Mouse (Mus musculus) bone marrow macrophage, adult 2 months (primary cell): ENCODE data around the gene Psg29. TPM values are rescaled to one million over a fixed set of nuclear protein-coding genes. Genes with fewer than 3 reads are reported as not detected.

Experiments
- H3K27ac ChIP-seq: 2 replicates; pipeline ENCODE4 v1.5.1; 2012; ENCODE audit warnings: low read depth, low read length; ENCODE audit not compliant: insufficient read depth
- H3K4me1 ChIP-seq: 2 replicates; pipeline ENCODE4 v1.6.1; 2012; ENCODE audit warnings: low read length; ENCODE audit not compliant: control insufficient read depth, insufficient read depth
- H3K4me3 ChIP-seq: 2 replicates; pipeline ENCODE4 v1.5.1; 2012; ENCODE audit warnings: mild to moderate bottlenecking, low read length, moderate library complexity; ENCODE audit not compliant: insufficient read depth
- CTCF ChIP-seq: IDR thresholded peaks from 2 replicates; pipeline ENCODE4 v1.5.1; 2012; ENCODE audit warnings: low read depth, mild to moderate bottlenecking, low read length, moderate library complexity
- POLR2A ChIP-seq: IDR thresholded peaks from 2 replicates; pipeline ENCODE4 v1.6.1; 2012; ENCODE audit warnings: mild to moderate bottlenecking, low read depth, low read length, borderline replicate concordance
- polyA plus RNA-seq: library from polyadenylated mRNA; stranded (reverse); fragments of >200 nt; gene quantifications from 2 replicates; pipeline ENCODE4 v1.2.4, GENCODE M21; 2012; ENCODE audit not compliant: missing spikeins, insufficient read depth, insufficient read length

The Psg29 gene
- polyA plus RNA-seq: not detected in 2 replicates

- Histone ChIP-seq H3K4me1 (no peaks in the 10 kb centered on the region), H3K27ac (no peak within 1 kb of the TSS), H3K4me3 (no peak within 1 kb of the TSS)
- TF ChIP-seq POLR2A (no peak), CTCF (no peak)
Observed at GRCm38 (mm10) chr7:17203177-17203576, at the start of gene Psg29. Gene Psg29, plus strand, starts transcription at chr7:17203477.

- Histone ChIP-seq H3K27ac (no peak overlapping the region), H3K4me3 (no peak overlapping the region), H3K4me1 (no peaks in the 10 kb centered on the region)
- TF ChIP-seq CTCF: no peak
Observed at GRCm38 (mm10) chr7:17155634-17156033, 47.6 kb upstream of the Psg29 start.

DNA sequence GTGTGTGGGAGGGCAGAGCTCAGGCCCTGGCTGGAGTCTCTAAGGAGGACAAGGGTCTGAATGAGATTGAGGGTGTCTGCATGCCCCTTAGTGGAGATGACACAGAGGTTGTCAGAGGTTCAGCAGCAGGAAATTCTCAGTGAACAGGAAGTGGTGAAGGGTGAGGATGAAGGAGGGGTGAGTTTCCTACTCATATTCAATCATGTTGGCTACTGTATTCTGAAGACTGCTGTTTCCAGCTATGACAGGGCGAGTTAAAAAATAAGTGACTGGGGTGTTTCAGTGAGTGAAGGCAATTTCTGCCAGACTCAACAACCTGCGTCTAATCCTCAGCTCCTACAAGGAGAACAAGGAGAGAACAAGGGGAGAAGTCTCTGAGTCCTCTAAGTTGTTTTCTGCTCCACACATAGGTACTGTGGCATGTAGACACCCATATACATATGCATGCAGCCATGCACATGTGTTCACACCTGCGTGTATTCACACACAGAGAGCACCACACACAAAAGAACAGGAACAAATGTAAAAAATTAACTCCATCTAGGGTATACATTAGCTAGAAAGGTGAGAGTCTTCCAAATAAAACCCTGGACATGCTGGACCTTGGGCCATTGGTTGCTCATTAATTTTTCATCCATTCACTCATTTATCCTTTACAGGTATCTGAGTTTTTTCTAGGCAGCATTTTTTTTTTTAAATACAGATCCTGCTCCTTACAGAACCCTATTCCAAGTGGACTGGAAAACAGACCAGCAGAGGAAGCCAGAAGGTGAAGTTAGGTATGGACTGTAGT, 46.2 kb upstream of the Psg29 start:
- TF ChIP-seq POLR2A: no peak
- TF ChIP-seq CTCF: no peak
- no peak overlapping the region for H3K27ac ChIP-seq
- no peak overlapping the region for H3K4me3 ChIP-seq
- no peaks in the 10 kb centered on the region for H3K4me1 ChIP-seq

- Histone ChIP-seq H3K4me3 (no peak overlapping the region), H3K4me1 (no peaks in the 10 kb centered on the region), H3K27ac (no peak overlapping the region)
- no peak for TF ChIP-seq POLR2A
- no peak for TF ChIP-seq CTCF
Observed at GRCm38 (mm10) chr7:17159011-17159410, 44.3 kb upstream of the Psg29 start.

- Histone ChIP-seq H3K27ac (no peak overlapping the region), H3K4me3 (no peak overlapping the region), H3K4me1 (no peaks in the 10 kb centered on the region)
- TF ChIP-seq POLR2A: no peak
- no peak for TF ChIP-seq CTCF
Observed at GRCm38 (mm10) chr7:17171827-17172226, 31.4 kb upstream of the Psg29 start.

DNA sequence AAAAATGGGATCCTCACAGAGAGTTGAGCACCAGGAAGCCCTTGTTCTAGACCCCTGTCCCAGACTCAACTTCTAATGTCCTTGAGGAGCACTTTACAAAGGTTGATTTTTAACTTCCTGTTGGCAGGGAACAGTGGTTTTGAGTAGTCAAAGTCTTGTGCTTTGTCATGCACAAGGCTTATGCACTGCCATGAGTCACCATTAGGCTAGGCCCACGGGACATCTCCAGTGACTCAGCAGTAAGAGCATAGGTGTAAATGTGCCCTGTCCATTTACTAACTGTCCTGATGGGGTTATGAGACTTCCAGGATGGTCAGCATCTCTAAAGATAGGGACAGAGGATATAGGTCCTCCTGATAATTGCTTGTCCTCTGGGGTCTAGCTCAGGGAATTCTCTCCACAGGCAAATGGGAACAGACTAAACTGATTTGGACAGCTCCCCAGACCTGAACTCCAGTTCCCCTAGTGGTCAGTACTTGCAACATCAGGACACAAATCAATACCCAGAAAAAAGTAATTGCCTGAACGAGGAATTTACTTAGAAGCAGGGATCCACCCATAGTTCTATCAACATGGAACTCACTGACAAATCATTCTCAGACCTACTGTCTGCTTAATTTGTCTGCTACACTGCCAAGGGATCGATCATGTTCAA, 2.4 kb downstream of the Psg29 start:
- TF ChIP-seq CTCF: no peak
- TF ChIP-seq POLR2A: no peak
- no peaks in the 10 kb centered on the region for H3K4me1 ChIP-seq
- H3K4me3 ChIP-seq: no peak overlapping the region
- no peak overlapping the region for H3K27ac ChIP-seq

Other genes with a start within 250 kb of the Psg29 start
- not detected in 2 replicates for gene Pnmal1, start 243.8 kb upstream of the Psg29 start, polyA plus RNA-seq
- gene Gm42372, start 220.4 kb upstream of the Psg29 start, polyA plus RNA-seq: 0.16 TPM in 1 of 2 replicates, not detected in the other
- gene Ccdc8, start 210.8 kb upstream of the Psg29 start, polyA plus RNA-seq: not detected in 2 replicates
- gene Ppp5c, start 175.6 kb upstream of the Psg29 start, polyA plus RNA-seq: 70.7 and 83.1 TPM in 2 replicates
- 0.27 TPM in 1 of 2 replicates, not detected in the other for gene Hif3a, start 141.1 kb upstream of the Psg29 start, polyA plus RNA-seq
- 0.12 TPM in 1 of 2 replicates, not detected in the other for gene Psg16, start 129.4 kb upstream of the Psg29 start, polyA plus RNA-seq
- gene Ceacam3, start 53.2 kb upstream of the Psg29 start, polyA plus RNA-seq: 0.24 TPM in 1 of 2 replicates, not detected in the other